Mouse (Mus musculus) layer of hippocampus, postnatal 10 days (tissue): ENCODE data around the gene Hephl1. TPM values are rescaled to one million over a fixed set of nuclear protein-coding genes. Genes with fewer than 3 reads are reported as not detected.
"Not testable (repeated sequence)": the region's sequence is repeated elsewhere in the genome, so short reads cannot be mapped to it uniquely, and the experiment has no call there.

Experiments
- DNase-seq, 2 experiments: peaks; one replicate each; pipeline ENCODE4 v3.0.0; 2021; ENCODE audit warnings: low spot score in 2 of 2
- long read RNA-seq: library from polyadenylated mRNA; stranded (forward); transcript quantifications from one replicate; pipeline ENCODE4 v2.0.0, GENCODE M21; 2023
- total RNA-seq, 2 experiments: library from RNA; stranded (reverse); gene quantifications; 2 replicates each; pipeline ENCODE4 v1.2.3; 2021

The Hephl1 gene
- total RNA-seq: not detected
- long read RNA-seq: 0 reads

GRCm38 (mm10) chr9:15112008-15112407, at the start of gene Hephl1:
Gene Hephl1 (minus strand): TSS chr9:15112108.
- no peak for DNase-seq

- no peak for DNase-seq
These were observed 37.5 kb upstream of the Hephl1 start for GRCm38 (mm10) chr9:15149246-15149926.

- no peak for DNase-seq
These were observed 28.6 kb upstream of the Hephl1 start for GRCm38 (mm10) chr9:15140546-15140945.

GRCm38 (mm10) chr9:15125897-15126296, 14.0 kb upstream of the Hephl1 start:
- no peak for DNase-seq

GRCm38 (mm10) chr9:15122431-15122830, 10.5 kb upstream of the Hephl1 start:
- DNase-seq: no peak

DNA sequence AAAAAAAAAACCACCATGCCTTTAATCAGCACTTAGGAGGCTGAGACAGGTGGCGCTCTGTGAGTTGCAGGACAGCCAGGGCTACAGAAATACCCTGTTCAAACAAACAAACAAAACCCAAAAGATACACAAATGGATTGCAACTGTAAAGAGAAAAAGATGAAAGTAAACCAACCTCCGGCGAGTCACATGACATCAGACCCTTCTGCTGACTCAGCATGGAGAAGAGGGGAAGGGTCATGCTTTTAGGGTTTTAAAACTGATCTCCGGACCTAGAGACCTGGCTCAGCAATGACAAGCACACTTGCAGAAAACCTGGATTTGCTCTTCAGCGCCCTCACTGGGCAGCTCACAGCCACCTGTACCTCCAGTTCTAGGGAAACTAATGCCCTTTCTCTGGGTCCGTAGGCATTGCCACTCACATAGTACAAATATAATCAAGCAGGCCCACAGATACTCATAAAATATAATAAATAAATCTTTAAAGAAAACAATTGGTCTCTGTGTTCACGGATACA, 9.0 kb upstream of the Hephl1 start:
- DNase-seq: no peak

DNA sequence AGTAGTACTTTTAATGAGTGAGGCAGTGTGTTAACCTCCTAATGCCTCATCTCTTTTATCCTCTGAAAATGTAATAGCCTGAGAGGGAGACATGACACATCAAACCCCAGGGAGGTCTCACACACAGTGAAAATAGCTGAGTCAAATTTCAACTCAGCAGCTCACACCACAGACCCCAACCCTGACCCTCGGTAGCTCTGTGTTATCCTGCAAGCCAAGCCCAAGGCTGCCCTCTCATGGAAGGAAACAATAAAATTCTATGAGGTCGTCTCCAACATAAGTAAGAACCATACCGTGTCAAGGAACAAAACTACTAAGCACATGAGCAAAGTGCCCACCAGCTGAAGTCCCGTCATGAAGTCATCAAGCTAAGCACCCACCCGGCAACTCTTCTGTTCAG, 8.3 kb upstream of the Hephl1 start:
- no peak for DNase-seq

DNA sequence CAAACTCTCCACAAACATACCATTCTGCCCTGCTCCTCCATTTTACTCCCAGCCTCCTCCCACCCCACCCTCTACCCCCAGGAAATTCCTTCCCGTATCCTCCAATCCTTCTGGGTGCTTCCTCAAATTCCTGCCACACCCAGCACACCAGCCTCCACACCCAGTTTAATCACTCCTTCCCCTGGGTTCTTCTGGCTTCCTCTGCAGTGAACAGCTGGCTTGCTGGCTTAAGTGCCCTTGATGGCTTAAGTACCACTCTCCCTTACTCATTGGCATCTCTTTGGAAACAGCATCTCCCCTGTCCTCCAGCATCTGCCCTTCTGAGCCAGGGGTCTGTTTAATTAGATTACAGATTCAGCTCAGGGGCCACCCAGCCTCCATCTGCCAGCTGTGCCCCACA, 7.6 kb upstream of the Hephl1 start:
- DNase-seq: no peak

GRCm38 (mm10) chr9:15116165-15116564, 4.3 kb upstream of the Hephl1 start:
- DNase-seq: no peak

DNA sequence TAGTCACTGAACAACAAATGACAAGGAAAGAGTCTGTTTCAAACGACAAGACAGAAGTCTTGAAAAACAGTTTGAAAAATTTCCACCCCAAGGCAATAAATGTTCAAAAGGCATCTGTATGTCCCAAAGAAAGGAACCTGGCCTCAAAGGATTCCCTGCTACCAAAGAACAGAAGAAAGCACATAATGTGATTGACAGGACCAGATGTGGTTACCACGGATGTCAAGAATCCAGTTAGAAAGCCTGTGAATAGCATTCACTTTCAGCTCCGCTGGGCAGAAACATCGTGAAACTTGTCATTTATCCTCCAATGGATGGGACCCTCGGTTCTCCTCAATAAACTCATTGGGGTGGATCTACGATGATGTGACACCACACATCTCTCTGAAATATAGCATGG, 2.2 kb upstream of the Hephl1 start:
- DNase-seq: no peak

- no peak for DNase-seq
These were observed 3.8 kb downstream of the Hephl1 start for GRCm38 (mm10) chr9:15108101-15108500.

DNA sequence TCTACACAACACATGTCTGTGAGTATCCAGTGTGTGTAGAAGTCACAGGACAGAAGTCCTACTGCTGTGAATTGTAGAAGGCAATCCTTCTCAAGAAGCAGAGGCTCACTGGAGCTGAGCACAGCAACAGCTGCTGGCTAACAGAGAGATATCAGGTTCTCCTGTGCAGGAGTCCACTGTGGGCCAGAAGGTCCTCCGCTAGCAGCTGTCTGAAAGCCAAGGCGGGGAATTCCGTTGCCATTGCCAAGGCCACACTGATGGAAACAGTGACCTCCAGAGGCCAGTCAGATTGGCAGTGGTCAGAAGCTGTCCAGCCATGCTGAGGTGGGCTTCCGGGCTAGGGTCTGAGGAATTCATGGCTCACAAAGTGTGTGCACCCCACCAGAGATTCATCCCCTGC, 6.8 kb downstream of the Hephl1 start:
- no peak for DNase-seq

DNA sequence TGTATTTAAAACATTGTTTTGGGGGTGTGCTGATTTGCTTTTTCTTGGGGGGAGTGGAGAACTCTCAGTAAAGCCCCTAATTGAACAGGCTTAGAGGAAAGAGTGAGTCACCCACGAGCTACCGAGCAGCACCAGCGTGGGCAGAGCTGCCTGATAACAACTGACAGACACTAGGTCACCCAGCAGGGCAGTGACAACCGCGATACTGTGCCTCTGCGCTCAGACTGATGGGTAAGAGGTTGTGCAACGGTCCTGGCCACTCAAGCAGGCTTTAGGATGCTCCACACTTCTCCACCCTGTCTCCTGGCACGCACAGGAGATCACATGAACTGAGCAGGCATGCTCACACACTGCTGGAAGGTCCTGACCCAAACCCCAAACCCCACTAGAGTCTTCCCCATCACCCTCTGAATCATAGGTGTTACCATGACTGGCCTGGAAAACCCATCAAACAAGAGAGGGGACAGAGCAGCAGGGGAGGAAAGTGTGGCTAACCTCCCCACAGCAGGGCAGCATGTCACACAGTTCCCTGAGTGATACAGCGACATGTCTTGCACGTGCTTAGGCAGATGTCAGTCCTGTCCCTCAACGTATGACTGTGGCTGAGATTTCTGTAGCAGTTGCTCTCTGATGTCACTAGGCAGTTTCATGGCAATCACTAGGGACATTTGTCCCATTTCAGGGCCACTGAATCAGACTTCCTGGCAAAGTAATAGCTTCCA, 8.2 kb downstream of the Hephl1 start:
- no peak for DNase-seq

- DNase-seq: no peak
These were observed 10.3 kb downstream of the Hephl1 start for GRCm38 (mm10) chr9:15101531-15102161.

DNA sequence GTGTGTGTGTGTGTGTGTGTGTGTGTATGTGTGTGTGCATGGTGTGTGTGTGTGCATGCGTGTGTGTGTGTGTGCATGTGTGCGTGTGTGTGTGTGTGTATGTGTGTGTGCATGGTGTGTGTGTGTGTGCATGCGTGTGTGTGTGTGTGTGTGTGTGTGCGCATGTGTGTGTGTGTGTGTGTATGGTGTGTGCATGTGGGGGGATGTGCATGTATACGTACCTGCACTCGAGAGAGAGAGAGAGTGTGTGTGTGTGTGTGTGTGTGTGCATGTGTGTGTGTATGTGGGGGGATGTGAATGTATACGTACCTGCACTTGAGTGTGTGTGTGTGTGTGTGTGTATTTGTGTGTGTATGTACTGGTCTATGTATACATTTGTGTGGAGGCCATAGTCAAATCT, 13.5 kb downstream of the Hephl1 start:
- not testable (repeated sequence) for DNase-seq

DNA sequence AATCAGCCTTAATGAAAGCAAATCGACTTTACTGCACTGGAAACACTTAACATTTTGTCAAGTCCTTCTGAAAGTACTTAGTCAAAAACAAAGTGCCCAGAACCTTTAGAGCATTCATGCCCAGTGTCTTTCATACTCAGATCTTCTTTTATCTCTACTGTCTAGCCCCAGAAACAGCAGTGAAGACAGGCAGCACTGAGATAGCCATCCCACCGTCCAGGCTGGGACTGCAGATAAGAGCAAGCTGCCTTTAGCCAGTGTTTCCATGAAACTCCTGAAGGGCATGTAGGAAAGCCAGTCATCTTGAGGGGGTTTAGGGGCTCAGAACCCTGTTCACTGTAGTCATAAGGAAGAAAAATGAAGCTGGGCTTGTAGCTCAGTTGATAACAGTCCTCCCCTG, 14.7 kb downstream of the Hephl1 start:
- no peak for DNase-seq

DNA sequence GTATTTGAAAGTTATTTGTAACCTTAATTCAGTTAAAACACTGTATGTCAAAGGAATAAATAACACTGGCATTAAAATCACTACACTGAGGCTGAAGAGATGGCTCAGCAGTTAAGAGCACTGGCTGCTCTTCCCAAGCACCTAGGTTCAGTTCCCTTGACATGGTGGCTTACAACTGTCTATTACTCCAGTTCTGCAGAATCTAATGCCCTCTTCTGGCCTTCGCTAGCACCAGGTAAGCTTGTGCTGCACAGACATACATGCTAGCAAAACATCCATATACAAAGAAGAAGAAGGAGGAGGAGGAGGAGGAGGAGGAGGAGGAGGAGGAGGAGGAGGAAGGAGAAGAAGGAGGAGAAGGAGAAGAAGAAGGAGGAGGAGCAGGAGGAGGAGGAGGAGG, 15.7 kb downstream of the Hephl1 start:
- no peak for DNase-seq

DNA sequence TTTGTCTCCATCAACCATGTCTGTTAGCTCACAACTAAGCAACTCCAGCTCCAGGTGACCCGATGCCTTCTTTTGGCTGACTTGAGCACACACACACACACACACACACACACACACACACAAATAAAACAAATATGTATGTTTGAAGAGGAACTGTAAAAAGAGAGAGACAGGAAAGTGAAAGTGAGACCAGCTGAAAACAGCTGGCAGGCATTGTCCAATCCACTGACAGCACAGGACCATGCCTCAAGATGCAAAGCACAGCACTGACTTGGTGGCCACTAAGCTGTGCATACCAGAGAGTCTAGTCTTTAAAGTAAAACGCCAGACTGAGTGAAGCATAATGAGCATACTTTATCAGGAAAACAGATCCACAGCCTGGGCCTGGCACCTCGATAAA, 16.7 kb downstream of the Hephl1 start:
- no peak for DNase-seq

GRCm38 (mm10) chr9:15068686-15069295, 43.1 kb downstream of the Hephl1 start:
- no peak for DNase-seq

DNA sequence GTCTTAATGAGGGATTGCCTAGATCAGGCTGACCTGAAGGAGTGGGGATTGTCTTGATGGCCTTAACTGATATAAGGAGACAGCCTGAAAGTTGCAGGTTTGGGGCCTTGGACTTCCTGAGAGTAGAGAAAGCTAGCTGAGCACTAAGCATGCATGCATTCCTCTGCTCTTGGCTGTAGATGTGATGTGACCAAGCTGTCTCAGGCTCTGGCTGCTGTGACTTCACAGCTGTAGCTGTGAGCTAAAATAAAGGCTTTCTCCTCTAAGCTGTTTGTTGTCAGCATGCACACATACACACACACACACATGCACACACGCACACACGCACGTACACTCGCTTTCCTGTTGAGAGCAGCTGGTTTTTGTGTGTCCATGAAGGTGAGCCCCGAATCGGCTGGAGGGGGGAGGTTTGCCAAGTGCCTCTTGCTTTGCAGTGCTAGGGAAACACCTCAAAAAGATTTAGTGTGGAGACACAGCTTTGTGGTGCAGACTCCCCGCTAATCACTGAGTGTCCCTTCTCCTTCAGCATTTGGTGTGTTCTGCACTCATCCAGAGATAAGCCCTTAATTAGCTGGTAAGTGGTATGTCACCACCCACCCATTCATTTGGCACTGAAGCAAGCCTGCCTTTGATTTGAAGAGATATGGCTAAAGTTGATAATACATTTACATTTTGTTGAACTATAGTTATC, 43.8 kb downstream of the Hephl1 start:
- no peak for DNase-seq

GRCm38 (mm10) chr9:15064176-15064575, 47.7 kb downstream of the Hephl1 start:
- DNase-seq: no peak
